Mouse (Mus musculus): Measurements from ENCODE around the gene Clcn1.
A peak's percentile ranks its signal among the peaks of the same experiment; 100 is the strongest.

The Clcn1 gene

DNA sequence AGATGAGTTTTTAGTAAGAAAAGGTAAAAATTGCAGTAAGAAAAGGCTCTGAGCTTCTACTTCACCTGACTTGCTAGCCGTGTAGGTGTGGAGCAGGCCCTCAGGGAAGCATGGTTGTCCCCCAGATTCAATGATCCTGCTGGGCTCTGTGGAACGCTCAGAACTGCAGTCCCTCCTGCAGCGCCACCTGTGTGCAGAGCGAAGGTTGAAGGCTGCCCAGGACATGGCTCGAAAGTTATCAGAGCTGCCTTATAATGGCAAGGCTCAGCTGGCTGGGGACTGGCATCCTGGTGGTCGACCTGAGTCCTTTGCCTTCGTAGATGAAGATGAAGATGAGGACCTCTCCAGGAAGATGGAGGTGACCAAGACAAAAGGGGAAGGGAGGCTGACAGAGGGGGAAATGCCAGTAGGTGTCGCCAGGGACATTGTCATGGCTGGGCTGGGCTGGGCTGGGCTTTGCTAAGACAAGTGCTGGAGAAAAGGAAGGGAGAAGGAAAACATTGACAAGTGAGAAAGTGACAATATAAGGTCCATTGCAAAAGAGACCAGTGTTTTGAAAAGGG is 23.4 kb downstream of the Clcn1 start:
- DNase-seq = peak in 1 of 2 experiments; percentile 13

- DNase-seq = no peak
Observed at GRCm38 (mm10) chr6:42310427-42311053, 24.1 kb downstream of the Clcn1 start.

- no peak for DNase-seq
Observed at GRCm38 (mm10) chr6:42318293-42318692, 31.8 kb downstream of the Clcn1 start.

- peak in 1 of 2 experiments; percentile 22 for DNase-seq
Observed at GRCm38 (mm10) chr6:42323371-42324066, 37.0 kb downstream of the Clcn1 start.

DNA sequence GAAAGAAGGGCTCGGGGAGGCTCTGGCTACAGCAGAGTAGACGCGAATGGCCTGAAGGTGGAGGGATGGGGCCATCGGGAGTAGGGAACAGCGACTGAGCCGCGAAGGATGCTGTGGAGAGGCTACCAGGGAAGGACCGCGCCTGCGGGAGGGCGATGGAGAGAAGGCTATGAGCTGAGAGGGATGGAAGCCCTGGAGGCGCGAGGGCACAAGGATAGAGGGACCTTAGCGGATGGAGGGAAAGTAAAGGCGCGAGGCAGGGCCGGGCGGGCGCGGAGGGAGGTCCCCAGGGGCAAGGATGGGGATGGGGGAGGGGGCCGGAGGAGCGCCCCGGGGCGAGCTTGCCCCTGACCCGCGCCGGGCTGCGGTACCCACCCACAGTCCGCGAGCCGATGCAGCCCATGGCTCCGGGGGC is 37.6 kb downstream of the Clcn1 start:
- no peak for DNase-seq

- peak; percentile 62 to 75 for DNase-seq
Observed at GRCm38 (mm10) chr6:42324482-42325267, 38.2 kb downstream of the Clcn1 start, which contains the start of gene Fam131b. Fam131b (minus strand) TSS chr6:42324643.

DNA sequence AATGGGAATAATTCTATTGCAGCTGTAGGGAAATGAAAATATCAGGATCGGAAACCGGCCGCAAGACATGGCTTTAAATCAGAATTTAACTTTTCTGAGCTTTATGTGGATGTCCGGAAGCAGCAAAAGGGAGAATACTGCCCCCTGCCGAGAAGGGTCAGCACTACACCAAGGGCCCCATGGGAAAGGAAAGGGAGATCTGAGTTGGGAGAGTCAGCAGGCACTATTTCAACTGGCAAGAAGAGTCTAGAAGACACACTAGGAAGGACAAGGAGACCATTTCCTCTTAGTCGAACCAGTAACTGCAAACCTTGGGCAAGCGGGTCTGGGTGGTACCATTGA is 38.8 kb downstream of the Clcn1 start:
- DNase-seq = peak; percentile 75 to 84

GRCm38 (mm10) chr6:42326509-42326908 is 40.0 kb downstream of the Clcn1 start:
- DNase-seq = no peak

GRCm38 (mm10) chr6:42328757-42329156 is 42.3 kb downstream of the Clcn1 start:
- DNase-seq = no peak

DNA sequence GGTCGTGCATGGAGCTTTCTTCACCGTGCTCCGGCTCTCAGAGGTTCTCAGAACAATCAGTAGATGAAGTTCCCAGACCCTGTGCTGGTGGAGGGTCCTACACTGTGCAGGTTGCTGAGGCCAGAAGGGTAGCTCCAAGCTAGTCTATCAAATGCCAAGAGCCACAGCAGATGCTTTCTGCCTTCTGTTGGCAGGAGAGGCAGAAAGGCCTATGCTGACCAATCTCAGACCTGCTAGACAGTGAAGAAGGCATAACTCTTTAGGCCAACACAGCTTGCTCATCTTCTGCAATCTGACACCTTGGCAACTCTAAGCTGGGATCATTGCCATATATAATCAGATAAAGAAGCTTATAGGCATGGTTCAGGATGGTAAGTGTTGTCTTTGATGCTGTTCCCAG is 43.7 kb downstream of the Clcn1 start:
- DNase-seq = no peak

DNA sequence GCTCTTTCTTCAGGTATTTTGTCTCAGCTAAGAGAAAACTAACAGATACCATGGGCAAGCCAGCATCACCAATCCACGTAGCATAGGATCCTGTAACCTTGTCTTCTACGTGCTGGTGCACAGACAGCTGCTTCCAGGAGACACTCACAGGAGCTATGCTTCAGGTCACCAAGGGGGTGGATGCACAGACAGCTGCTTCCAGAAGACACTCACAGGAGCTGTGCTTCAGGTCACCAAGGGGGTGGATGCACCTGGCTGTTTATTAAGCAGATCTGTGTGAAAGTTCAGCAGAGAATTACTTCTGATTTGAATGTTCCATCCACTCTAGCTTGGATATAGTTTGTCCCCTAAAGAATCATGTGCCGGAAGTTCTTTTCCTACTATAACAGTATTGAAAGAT is 44.5 kb downstream of the Clcn1 start:
- DNase-seq = no peak

GRCm38 (mm10) chr6:42339189-42339588 is 52.7 kb downstream of the Clcn1 start:
- no peak for DNase-seq

DNA sequence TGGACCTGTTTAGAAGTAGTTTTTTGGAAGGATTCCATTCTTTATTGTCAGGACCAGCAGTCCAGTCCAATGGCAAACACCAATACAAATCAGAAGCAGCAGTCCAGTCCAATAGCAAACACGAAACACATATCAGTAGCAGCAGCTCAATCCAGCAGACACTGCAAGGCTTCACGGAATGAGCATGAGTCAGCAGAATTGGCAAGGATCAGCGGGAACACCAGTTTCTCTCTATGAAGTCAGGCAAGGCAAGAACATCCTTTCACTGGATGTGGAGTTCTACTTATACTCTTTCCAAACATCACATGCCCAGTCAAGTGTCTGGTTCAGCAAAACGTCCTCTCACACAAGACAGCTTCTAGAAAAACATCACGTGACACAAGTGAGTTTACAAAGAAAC is 53.5 kb downstream of the Clcn1 start:
- DNase-seq = no peak

- no peak for DNase-seq
Observed at GRCm38 (mm10) chr6:42342171-42342570, 55.7 kb downstream of the Clcn1 start.

DNA sequence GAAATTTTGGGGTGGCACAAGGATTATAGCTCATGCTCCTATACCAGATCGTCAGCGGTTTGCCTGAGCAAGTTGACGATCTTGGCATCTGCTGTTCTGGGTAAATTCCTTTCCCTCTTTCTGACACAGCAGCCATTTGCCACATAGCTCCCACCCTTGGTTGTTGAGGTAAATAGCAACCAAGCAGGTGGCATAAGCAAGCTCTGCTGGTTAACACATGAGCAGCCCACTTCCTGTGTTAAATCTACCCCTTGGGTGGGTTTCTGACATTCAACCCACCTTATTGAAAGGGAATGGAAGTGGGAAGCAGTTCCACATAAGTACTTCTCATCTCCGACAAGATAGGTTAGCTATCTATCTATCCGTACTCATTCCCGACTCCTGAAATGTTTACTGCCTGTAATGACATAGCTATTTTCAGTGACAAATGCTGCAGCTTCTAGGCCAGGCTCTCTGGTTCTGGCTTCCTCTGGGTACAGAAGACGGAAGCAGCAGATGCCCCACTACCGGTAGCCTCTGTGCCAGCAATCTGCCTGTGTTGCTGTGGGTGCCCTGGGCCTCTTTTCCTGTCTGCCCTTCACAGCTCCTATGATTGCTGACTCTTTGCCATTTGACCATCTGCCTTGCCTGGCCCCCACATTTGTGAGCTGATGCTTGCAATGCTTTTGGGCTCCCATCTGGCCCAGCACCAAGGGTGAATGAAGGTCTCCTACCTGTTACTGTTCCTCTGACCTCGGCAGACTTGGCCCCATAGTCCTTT is 57.1 kb downstream of the Clcn1 start:
- peak; percentile 71 to 80 for DNase-seq

DNA sequence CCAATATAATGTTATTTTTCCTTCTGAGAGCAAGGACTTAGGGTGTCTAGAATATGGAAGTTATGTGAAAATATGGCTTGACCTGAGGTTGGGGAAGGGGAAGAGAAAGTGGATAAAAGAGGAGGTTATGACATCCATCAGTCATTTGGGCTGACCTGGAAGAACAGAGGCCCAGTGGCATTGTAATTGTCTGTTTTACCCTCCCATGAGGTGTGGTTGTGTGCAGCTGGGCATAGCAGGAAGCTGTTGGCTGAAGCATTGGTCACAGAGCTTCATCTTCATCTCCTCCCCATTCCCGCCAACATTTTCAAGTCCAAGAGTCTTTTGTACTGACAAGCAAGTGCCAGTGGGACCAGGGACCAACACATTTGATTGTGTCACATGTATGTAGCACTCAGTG is 57.8 kb downstream of the Clcn1 start:
- DNase-seq = peak in 1 of 2 experiments; percentile 15

DNA sequence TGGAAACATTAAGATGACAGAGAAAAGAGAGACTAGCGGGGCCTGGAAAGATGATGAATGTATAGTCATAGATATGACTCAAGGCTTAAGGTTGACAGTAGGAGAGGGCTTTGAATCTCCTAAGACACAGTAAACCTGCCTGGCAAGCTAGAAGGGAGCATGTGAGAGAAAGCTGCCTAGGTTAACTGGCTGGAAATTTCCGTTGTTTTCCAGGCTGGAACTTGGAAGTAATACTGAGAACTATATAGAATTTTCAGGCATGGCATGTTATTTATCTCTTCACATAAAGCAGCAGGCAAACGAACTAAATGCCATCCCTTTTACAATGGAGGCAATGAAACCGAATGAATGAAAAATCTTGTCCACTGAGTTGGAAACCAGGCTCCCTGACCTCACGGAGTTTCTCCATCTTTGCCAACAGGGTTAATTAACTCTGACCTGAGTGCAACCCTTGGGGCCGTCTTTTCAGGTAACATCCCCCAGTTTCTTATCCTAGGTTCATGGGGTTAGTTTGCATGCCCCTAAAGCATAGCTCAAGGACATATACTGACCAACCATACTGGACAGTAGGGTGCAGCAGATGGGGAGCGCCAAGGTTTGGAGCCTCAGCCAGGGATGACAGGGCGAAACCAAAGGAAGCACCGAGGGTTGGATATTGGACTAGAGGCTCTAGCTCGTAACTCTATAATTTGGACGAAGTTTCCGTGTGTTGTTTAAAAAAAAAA is 62.0 kb downstream of the Clcn1 start:
- no peak for DNase-seq

DNA sequence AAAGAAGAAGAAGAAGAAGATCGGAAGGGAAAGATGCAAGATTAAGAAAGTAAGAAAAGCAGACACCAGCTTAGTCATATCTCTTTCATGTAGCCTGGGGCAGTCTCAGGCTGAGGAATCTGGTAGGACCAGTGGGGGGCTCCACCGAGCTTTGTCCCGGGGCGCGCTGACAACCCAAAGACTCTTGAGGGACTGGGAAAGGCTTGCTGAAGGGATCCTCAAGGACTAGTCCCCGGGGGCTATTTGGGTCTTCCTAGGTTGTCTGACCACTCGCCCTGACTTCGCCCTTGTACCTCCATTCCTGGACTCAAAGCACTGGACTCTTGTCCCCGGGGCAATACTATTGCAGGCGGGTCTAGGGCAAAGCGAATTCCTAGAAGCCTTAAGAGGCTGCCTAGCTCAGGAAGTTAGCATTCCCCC is 62.5 kb downstream of the Clcn1 start:
- DNase-seq = peak; percentile 82 to 86

DNA sequence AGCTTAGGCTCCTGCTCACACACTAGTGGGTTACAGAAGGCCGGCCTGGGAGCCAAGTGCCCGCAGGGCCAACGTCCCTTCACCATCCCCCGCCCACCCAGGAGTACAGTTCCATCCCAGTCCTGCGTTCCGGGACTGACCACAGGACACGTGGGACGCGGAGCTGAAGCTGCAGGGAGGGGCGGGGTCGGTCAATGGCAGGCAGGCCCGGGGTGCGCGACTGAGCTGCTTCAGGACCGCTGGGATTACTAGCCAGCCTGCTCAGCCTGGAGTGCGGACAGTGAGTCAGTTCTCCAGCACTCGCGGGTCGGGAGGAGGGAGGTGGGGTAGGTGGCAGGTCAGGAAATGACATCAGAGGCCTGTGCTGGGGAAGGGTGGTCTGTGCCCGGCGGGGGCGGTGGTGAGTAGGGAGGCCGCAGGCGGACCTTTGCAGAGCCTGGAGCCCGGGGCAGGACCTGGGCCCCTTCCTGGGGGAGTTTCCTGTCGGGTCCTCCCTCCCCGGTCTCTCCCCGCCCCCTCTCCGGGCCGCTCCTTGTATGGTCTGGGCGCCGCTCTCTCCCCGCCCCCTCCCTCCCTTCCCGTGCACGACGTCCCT is 63.0 kb downstream of the Clcn1 start, which contains the start of gene Zyx:
Gene Zyx, plus strand, starts transcription at position 205 of the 595 bp plus-strand sequence.
- peak; percentile 86 to 89 for DNase-seq

DNA sequence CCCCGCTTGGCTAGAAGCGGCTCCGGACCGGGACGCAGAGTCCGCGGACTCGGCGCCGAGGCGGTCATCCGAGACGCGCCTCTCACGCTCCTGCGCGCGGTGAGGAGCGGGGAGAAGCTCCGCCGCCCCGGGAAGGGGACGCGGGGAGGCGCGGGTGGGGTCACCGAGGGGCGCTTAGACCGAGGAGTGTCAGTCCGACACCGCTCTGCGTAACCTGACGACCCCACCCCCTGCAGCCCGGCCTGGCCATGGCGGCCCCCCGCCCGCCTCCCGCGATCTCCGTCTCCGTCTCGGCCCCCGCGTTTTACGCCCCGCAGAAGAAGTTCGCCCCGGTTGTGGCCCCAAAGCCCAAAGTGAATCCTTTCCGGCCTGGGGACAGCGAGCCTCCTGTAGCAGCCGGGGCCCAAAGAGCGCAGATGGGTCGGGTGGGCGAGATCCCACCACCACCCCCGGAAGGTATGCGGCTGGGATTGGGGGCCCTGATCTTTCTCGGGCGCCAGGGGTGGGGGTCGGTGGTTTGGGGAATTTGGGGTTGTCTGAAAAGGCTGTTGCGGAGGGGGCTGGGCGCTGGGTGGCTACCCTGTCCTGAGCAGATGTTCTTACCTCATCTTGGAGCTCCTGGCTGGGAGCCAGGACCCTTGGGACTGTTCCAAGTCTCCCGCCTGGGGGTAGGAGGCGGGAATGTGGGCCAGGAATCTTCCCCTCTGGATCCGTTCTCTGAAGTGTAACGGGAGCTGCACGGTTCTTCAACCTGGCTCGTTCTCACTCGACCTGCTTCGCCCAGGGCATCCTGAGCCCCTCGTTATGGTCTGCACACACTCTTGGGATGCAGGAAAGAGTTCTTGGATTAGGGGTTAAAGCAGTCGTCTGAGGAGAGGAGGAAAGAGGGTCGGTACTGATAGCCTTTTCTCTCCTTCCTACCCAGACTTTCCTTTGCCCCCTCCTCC is 63.8 kb downstream of the Clcn1 start:
- DNase-seq = peak; percentile 55 to 66

All from thymus, postnatal 36 days (tissue).